Mouse (Mus musculus) spleen, adult 12 weeks (tissue): ENCODE measurements around the gene Zfp512.
"Not testable (repeated sequence)": the region's sequence is repeated elsewhere in the genome, so short reads cannot be mapped to it uniquely, and the experiment has no call there.

Experiments
- DNase-seq: peaks from one replicate; pipeline ENCODE4 v3.0.0; 2022; ENCODE audit warnings: low spot score

Zfp512 gene

DNA sequence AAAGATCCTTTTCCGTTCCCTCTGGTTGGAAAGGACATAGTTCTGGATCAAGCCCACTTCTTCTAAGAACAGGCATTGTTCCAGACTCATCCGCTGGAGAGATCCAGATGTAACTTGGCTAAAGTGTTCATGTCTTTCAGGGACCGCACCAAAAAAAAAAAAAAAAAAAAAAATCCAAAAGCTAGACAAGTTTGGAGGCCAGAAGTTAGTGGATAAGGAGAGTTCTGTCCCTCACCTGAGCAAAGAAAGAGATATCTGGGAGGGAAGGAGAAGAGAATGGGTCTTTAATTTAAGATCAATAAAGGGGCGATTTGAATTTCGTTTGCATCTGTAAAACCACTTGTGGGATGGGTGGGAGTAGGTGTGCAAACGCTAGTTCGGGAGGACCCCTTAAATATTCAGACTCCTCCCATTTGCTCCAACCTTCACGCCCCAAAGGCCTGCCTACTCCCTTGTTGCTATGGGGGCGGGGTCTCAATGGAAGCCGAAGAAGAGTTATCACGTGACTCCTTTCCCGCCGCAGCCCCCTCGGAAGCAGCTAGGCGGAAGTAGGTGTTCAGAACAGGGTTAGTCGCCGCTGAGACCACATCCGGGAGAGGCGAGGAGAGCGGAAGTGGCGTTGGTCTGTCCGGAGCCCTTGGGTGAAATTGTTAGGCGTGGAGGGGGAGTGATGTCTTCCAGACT lies at the start of gene Zfp512:
Zfp512 (plus strand) TSS at position 554 of the 684 bp plus-strand sequence.
- peak; percentile 75 for DNase-seq

DNA sequence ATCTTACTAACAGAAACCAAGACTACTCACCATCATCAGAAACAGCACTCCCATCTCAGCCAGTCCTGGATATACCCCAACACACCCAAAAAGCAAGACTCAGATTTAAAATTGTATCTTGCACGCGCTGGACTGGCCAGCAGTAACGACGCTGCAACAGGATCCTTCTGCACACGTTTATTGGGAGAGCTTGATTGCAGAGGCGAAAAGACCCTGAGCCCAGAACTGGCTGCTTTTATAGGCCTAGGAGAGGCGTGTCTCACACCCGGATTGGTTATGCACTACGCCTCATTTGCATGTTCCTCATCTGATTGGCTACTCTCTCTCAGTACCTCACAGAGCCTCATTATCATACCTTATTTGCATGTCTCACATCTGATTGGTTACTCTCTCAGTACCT lies 17.5 kb upstream of the Zfp512 start:
- DNase-seq, result not testable (repeated sequence)

DNA sequence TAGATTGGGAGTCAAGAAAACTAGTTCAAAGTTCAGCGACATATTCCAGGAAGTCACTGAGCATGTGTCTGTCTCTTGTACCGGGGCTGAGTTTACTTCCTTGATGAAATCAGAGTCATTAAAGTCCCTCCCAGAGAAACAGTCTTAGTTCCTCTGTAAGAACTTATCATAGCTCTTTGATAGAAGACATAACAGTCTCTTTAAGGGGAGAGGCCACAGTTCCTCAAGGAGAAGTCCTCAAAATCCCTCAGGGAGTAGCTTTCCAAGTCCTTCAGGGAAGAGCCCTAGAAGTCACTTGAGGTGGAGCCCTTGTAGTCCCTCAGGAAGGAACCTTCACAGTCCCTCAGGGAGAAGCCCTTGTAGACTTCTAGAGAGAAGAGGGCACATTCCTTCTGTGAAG lies 895 bp upstream of the Zfp512 start:
- DNase-seq, result no peak

DNA sequence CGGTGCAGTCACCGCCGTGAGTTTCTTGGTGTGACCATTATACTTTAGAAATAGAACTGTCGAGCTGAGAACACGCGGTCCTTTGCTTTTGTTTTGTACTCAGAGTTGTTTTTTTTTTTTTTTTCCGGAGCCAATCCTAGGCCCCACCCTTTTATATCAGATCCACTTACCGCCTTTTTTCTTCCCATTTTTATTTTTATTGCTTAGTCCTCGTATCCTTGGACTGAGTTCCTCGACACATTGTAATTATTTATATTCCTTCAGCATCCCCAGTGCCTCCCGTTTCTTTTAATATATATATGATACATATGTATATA lies 289 bp downstream of the Zfp512 start:
- DNase-seq, result no peak

DNA sequence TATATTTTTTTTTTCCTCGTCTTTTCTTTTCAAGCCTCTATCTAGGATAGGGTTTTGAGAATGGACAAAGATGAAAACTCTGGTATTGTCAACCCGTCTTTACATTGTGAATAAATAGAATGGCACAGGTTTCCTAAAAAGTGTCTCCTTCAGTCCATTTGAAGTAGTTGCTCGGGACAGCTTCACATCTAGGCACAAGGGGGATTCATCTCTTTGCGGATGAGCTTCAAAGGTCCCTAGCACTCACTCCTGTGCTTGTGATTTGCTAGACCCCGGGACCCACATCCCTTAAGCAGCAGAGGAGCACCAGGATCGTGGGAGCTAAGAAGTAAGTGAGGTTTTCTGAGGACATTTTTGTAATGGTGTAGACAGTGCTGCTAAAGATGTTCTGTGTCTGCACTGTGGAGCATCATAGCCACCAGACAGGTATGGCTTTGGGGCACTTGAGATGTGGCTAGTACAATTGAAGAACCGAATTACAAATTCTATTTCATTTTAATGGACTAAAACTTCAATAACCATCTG lies 717 bp downstream of the Zfp512 start:
- DNase-seq, result no peak

DNA sequence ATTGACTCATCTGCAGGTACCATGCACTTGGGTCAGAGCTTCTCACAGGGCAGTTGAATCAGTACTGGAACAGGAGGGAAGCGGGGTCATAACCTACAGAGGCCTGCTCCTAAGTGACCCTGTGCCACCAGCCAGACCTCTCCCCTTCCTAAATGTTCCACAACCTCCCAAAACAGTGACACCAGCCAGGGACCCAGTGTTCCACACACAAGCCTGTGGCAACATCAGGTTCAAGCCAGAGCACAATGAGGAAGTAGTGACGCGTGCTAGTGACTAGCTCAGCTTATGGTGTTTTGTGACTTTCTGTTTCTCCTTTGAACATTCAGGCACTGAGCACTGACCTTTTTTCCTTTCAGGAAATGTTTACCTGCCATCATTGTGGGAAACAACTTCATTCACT lies 15.6 kb downstream of the Zfp512 start:
- no peak for DNase-seq

DNA sequence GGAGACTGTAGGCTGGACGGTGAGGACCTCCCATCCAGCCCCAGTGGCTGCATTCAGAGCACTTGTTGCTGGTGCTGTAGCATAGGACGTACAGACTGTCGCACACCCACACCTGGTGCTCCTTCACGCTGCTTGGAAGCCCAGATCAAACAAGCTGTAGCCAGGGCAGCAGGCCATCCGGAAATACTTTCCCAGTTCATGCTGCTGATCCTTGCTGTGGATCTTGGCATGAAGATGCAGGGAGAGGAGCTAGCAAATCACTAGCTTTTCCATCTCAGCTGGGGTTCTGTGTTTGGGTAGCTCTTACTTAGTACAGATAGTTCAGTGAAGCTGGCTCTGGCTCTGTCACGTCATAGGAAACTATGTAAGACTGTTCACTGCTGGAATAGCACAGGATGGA lies 17.5 kb downstream of the Zfp512 start:
- no peak for DNase-seq

DNA sequence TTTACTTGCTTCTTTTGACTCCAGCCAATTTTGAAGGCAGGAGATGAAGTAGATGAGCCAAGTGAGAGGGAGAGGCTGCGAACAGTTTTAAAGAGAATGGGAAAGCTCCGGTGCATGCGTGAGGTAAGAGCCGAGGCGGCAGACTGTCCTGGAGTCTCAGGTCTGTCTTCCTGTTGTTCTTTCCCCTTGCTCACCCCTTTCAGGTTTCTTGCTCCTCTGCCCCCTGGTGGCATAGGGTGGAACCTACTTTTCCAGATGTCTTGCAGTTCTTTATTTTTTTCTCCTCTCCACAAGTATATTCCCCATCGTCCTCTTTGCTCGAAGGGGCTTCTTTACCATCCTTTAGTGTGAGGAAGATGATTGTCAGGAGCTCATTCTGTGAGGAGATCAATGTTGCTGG lies 18.1 kb downstream of the Zfp512 start:
- peak; percentile 23 for DNase-seq

DNA sequence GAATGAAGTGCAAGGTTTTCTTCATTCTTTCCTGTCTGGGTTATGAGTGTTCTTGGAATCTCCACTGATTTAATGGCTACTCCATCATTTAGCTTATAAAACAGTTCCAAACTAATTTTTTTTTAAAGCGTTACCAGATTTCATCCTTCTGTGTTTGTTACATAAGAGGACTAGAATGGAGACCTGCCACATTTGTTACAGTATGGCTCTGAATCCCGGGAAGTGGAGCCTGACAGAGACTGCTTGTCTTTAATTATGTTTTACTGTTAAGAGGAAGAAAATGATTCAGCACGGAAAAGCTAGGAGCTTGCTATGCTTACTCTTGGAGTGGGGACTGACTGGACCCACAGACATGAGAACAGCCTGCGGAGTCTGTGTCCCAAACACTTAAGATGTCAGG lies 28.3 kb downstream of the Zfp512 start:
- no peak for DNase-seq

DNA sequence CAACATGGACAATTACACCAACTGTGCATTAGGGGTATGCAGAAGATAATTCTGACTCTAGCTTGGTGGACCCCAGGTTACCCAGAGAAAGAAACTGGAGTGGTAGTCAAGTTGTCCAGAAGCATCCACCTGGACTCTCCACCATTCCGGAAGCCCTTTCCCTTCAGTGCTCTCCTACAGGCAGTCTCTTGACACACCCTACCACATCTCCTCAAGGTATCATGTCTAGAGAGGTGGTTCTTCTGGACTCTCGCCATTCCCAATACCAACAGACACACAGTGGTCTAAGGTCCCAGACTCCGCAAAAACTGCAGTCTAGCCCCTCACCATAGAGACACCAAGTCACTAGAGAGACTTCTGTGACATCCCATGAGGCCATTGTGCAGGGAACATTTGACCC lies 33.2 kb downstream of the Zfp512 start, which contains the start of gene 4930548H24Rik:
4930548H24Rik (plus strand) TSS at position 301 of the 400 bp plus-strand sequence.
- no peak for DNase-seq

DNA sequence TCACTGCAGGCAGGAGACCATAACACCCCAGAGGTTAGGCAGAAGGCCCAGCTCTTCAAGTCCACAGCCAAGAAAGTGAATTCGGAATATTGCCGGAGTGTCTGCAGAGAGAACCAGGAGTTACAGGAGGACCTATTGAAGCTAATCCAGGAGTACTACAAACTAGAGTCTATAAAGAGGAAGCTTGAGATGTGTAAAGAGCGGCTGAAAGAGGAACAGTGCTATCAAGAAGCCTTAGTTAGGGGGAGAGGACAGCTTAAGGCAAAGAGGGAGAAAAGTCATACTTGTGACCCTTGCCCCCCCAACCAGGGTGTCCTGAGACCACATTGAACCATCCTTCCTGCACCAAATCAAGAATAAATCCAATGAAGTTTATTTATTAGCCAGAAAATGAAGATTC lies 35.7 kb downstream of the Zfp512 start:
- DNase-seq, result no peak

DNA sequence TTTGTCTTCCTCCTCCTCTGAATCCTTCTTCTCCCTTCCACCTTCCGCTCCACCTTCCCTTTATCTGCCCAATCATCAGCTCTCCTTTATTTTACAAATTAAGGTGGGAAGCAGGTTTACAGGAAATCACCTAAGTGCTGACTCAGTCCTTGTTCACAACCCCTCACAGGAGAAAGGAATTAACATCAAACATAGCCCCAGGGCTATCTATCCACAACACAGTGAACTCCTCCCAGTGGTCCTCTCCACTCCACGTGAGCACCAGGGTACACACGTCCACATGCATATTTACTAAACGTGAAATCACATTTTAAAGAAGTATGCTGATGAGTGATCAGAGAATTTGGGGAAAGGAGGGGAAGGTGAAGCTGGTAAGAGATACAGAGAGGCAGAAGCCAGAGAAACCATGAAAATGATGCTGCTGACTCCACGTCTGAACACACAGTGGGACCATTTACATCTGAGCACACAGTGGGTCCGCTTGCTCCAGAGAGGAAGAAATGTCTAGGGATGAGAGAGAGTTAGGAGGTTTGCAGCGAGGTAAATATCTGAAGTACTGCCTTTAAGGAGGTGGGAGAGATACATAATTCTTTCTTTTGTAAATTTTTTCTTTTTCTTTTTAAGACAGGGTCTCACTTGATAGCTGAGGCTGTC lies 37.0 kb downstream of the Zfp512 start:
- no peak for DNase-seq

DNA sequence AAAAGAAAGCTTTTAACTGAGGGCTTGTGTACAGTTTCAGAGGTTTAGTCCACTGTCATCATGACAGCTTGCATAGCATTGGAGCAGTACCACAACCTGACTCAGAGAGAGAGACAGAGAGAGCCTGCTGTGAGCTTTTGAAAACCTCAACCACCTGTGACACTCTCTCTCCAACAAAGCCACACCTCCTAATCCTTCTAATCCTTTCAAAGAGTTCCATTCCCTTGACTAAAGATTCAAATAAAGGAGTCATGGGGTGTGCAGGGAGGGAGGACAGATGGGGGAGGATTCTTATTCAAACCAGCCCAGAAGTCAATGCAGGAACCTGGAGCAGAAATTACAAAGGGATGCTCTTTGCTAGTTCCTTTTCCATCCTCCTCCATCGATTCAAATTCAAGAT lies 39.8 kb downstream of the Zfp512 start:
- DNase-seq, result no peak

DNA sequence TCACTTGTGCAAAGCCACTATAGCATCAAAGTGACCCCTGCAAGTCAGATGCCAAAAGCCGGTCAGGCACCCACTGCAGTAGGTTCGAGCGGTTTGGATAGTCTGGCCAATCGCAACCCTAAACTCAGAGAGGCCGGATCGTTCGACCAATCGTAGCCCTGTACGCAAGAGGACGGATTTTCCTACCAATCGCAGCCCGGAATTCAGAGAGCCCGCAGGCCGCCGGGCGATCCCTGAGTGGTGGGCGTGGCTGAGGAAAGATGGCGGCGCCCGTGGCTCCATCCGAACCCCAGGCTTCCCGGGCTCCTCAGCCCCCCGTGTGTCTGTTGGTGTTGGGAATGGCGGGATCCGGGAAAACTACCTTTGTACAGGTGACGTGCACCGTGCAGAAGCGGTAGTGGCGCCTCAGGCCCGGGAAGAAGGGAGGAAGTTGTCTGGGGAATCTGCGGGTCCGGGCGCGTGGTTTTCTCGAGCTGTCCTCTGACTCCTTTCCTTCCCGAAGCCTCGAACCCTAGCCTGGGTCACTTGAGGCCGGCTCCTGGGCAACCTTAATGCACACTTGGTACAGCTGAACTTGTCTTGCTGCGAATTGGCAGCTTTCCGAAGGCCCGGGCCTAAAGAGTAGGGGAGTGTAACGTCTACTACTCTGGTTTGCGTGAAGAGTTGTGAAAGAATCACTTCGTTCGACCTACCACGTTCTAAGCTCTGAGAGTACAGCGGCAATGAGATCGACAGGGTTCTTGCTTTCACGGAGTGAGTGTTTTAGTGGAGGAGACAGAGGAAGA lies 42.5 kb downstream of the Zfp512 start, which contains the start of gene Gpn1:
Gpn1 (plus strand) TSS at position 229 of the 785 bp plus-strand sequence.
- DNase-seq, result peak; percentile 78

DNA sequence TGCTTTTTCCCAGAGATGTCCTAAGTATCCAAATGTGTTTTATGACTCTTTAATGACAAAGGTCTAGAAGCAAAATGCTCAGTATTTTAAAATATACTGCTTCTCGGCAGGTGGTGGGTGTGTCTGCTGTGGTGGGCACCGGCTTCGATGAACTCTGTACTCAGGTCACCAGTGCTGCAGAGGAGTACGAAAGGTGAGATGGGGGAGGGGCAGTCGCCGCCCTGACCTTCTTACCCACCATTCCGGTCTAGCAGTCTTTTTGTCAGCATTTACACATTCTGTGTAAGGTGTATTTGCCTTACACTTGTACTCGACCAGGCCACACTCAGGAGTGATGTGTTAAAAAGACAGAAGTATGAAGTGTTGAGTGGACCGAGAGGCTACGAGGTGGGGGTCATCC lies 52.6 kb downstream of the Zfp512 start:
- no peak for DNase-seq

DNA sequence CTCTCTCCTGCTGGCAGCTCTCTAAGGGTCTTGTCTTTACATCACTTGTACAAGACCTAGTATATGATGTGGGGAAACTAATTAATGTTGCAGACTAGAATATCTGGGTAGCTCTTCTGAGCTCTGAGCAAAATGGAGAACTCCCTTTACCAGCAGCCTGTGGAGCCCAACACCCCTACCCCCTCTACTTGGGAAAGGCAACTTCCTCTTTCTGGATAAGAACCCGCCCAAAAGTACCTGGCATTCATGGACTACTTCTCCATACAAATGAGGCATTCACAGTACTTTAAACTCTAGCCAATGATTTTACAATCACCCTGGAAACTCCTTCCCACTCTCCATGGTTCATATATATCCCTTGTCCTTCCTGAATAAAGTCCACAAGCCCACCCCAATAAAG lies 60.2 kb downstream of the Zfp512 start:
- no peak for DNase-seq

DNA sequence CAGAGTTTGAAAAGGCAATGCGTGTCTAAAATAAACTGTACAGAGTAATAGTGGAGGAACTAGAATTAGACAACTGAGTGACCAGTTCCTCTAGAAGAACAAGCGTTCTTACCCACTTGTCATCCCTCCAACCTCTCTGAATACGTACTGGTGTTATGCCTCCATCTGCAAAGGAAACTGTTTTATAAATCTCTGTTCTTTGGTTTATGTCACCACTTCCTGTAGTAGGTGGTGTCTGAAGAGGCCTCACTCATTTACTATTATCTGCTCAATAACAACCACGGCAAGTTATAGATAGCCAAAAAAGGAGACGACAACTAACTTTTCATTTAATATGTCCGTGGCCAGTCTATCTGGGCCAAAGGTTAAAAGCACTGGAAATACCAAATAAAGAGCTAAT lies 68.3 kb downstream of the Zfp512 start:
- no peak for DNase-seq

DNA sequence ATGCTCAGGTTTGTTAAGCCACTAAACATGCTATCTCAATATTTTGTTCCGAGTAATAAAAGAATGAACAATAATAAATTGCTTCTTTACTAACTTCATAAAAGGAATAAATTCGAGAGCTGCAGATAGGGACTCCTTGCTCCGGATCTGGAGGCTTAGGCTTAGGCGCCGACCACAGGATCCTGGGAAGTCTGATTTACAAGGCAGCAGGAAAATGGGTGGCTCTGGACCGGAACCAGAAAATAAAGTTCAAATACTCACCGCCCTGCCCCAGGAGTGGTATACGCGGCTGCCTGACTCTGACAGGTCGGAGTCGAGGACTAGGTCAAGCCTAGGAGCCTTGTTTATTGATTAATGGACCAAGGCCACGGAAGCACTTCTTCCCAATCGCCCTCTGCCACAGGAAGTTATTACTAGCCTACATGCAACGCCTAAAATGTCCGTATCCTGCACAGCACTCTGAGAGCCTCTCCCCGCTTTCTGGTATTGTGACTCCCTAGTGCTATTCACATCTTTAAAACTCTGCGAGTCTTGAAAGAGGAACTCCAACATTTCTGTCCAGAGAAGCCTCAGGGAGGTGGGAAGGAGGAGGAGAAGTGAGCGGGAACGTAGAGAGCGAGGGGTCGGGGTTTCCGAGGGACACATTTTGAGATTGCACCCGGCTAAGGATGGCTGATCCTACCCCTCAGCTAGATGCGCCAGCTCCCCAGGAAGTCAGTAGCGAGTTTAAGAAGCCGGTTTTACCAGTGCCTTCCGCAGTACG lies 74.3 kb downstream of the Zfp512 start, which contains the start of gene Slc4a1ap:
Slc4a1ap (plus strand) TSS at position 642 of the 763 bp plus-strand sequence.
- DNase-seq, result peak; percentile 75

DNA sequence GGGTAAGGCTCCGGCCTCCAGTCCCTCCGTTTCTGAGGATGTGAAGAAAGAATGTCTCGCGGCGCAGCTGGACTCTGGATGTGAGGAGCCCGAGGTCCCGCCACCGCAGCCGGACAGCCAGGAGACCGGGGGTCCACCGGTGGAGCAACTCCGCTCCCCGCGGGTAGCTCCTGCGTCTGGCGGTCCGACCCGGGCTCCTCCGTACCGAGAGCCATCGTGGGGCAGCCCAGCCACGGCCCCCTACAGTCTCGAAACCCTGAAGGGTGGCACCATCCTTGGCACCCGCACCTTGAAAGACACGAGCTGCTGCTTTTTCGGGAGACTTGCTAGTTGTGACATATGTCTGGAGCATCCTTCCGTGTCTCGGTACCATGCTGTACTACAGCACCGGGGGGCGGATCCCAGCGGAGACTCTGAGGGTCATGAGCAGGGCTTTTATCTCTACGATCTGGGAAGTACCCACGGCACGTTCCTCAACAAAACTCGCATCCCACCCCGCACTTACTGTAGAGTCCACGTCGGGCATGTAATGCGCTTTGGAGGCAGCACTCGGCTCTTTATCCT lies 75.0 kb downstream of the Zfp512 start:
- no peak for DNase-seq

DNA sequence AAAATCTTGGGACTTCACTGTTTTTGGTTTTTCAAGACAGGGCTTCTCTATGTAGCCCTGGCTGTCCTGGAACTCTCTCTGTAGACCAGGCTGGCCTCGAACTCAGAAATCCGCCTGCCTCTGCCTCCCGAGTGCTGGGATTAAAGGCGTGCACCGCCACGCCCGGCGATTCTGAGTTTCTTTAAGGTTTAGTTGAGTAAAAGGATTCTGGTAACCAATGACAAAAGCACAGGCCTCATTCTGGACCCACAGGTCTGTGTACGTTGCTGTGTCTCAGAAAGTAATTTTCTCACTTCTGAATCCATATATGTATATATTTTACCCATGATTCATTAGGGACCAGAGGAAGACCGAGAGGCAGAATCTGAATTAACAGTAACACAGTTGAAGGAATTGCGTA lies 75.5 kb downstream of the Zfp512 start, which contains the start of gene Supt7l:
Supt7l (minus strand) TSS at position 101 of the 400 bp plus-strand sequence.
- not testable (repeated sequence) for DNase-seq

DNA sequence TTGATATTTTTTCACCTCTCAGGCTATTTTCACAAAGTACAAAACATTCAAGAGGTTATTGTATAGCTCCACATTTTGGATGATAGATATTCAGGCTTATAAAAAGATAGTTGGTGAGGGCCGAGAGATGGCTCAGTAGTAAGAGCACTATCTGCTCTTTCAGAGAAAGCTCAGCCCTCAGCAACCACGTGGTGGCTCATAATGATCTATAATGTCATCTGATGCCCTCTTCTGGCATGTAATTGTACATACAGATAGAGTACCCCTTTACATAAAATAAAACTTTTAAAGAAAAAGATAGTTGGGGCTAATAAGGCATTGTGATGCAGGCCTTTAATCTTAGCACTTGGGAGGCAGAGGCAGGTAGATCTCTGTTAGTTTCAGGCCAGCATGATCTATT lies 76.3 kb downstream of the Zfp512 start:
- DNase-seq, result no peak
